Mouse (Mus musculus) ES-E14 (cell line): Measurements from ENCODE around the gene Slu7. TPM values are rescaled to one million over a fixed set of nuclear protein-coding genes. Genes with fewer than 3 reads are reported as not detected.

Experiments
- DNase-seq: peaks from one replicate; pipeline ENCODE4 v3.0.0-alpha.2; 2013; ENCODE audit warnings: low read depth, low spot score
- H3K27ac ChIP-seq: 2 replicates; pipeline ENCODE4 v1.5.1; 2012; ENCODE audit warnings: low read depth, mild to moderate bottlenecking, low read length, moderate library complexity, mixed read lengths; ENCODE audit not compliant: poor library complexity, insufficient read depth, severe bottlenecking
- H3K36me3 ChIP-seq: 2 replicates; pipeline ENCODE4 v1.6.1; 2012; ENCODE audit warnings: mild to moderate bottlenecking, low read length, moderate library complexity, mixed read lengths; ENCODE audit not compliant: control insufficient read depth, poor library complexity, insufficient read depth, severe bottlenecking
- H3K4me1 ChIP-seq, 2 experiments: fragments of 150-350 bp in 1 of 2; sonication (generic) in 1 of 2; 2 replicates each; pipeline ENCODE4 v1.6.1; 2012; ENCODE audit warnings: low read length in 2 of 2, mild to moderate bottlenecking in 1 of 2, mixed read lengths in 1 of 2; ENCODE audit not compliant: control insufficient read depth in 2 of 2, insufficient read depth in 2 of 2, poor library complexity in 1 of 2
- H3K4me3 ChIP-seq, 2 experiments: fragments of 150-350 bp in 1 of 2; sonication (generic) in 1 of 2; 2 replicates each; pipeline ENCODE4 v1.5.1; 2012; ENCODE audit warnings: low read length in 2 of 2, low read depth in 1 of 2, mild to moderate bottlenecking in 1 of 2, mixed read lengths in 1 of 2; ENCODE audit not compliant: insufficient read depth in 1 of 2, poor library complexity in 1 of 2, severe bottlenecking in 1 of 2
- H3K9ac ChIP-seq: 2 replicates; pipeline ENCODE4 v1.6.1; 2012; ENCODE audit warnings: low read depth, mild to moderate bottlenecking, low read length, mixed read lengths; ENCODE audit not compliant: poor library complexity, insufficient read depth, severe bottlenecking
- H3K9me3 ChIP-seq: fragments of 150-350 bp; sonication (generic); 2 replicates; pipeline ENCODE4 v1.6.1; 2012; ENCODE audit warnings: low read depth, mild to moderate bottlenecking, low read length; ENCODE audit not compliant: control insufficient read depth, insufficient read depth
- CHD2 ChIP-seq: IDR thresholded peaks from 2 replicates; pipeline ENCODE4 v1.6.1; 2014; ENCODE audit warnings: mild to moderate bottlenecking, low read depth, low read length, inconsistent platforms
- HCFC1 ChIP-seq: IDR thresholded peaks from 2 replicates; pipeline ENCODE4 v1.6.1; 2012; ENCODE audit warnings: low read length, inconsistent platforms, borderline replicate concordance; ENCODE audit not compliant: insufficient read depth
- MAFK ChIP-seq: IDR thresholded peaks from 2 replicates; pipeline ENCODE4 v1.6.1; 2014; ENCODE audit warnings: mild to moderate bottlenecking, low read depth, low read length, inconsistent platforms; ENCODE audit not compliant: insufficient read depth
- ZC3H11A ChIP-seq: IDR thresholded peaks from 2 replicates; pipeline ENCODE4 v1.6.1; 2012; ENCODE audit warnings: low read depth, mild to moderate bottlenecking, inconsistent platforms, low read length, borderline replicate concordance
- ZNF384 ChIP-seq: IDR thresholded peaks from 2 replicates; pipeline ENCODE4 v1.6.1; 2012; ENCODE audit warnings: low read depth, low read length, inconsistent platforms
- in situ Hi-C, 2 experiments: fragments of 600-800 bp; cut with MboI; formaldehyde crosslinking; loops; one replicate each; pipeline ENCODE4 v1.15.1; 2025; ENCODE audit warnings: low sequenced_read_pairs in 2 of 2, inconsistent platforms in 1 of 2; ENCODE audit not compliant: unreplicated experiment in 2 of 2
- total RNA-seq: library from RNA; depleted of rRNA; stranded (reverse); fragments of 300-350 nt; gene quantifications from 2 replicates; pipeline ENCODE4 v1.2.3, GENCODE M21; 2012

Gene Slu7
- total RNA-seq, 1 experiment, result 28.8 TPM

- no peak for DNase-seq
- Histone ChIP-seq H3K36me3 (no peaks in the 10 kb centered on the region), H3K27ac (no peak overlapping the region), H3K4me3 (no peak overlapping the region), H3K9me3 (no peaks in the 10 kb centered on the region), H3K4me1 (no peaks in the 10 kb centered on the region), H3K9ac (no peak overlapping the region)
- in situ Hi-C loops, result no loop called here
- no peak for TF ChIP-seq MAFK
- TF ChIP-seq ZNF384, result no peak
- no peak for TF ChIP-seq HCFC1
- TF ChIP-seq CHD2, result no peak
- no peak for TF ChIP-seq ZC3H11A
Observed at GRCm38 (mm10) chr11:43404150-43404807, 29.3 kb upstream of the Slu7 start.

DNA sequence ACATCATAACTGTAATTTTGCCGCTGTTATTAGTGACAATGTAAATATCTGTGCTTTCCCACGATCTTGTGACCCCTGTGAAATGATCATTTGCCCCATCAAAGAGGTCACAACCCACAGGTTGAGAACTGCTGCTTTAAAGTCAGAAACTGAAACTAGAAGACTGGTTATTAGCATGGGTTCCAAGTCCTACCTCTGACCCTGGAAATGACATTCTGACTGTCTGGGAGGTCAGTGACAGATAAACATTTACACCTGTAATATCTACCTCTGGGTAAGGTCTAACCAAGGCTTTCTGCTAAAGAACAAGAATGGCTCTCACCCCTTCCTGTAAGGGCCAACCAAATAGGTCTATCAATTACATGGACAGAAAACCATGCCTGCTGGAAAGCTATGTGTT, 24.7 kb upstream of the Slu7 start:
- H3K36me3 ChIP-seq, result no peaks in the 10 kb centered on the region
- H3K9me3 ChIP-seq, result no peaks in the 10 kb centered on the region
- H3K4me1 ChIP-seq, result no peaks in the 10 kb centered on the region
- in situ Hi-C loops, result no loop called here
- H3K4me3 ChIP-seq, result no peak overlapping the region
- TF ChIP-seq HCFC1 (no peak), CHD2 (no peak), ZNF384 (no peak), MAFK (no peak)
- DNase-seq, result no peak
- H3K27ac ChIP-seq, result no peak overlapping the region
- no peak overlapping the region for H3K9ac ChIP-seq

- DNase-seq, result no peak
Observed at GRCm38 (mm10) chr11:43410291-43410690, 23.3 kb upstream of the Slu7 start.

GRCm38 (mm10) chr11:43411413-43411812, 22.1 kb upstream of the Slu7 start:
- H3K9me3 ChIP-seq, result no peaks in the 10 kb centered on the region
- in situ Hi-C loops, result no loop called here
- no peak overlapping the region for H3K27ac ChIP-seq
- no peaks in the 10 kb centered on the region for H3K4me1 ChIP-seq
- TF ChIP-seq ZNF384, result no peak
- TF ChIP-seq MAFK, result no peak
- no peak for TF ChIP-seq CHD2
- peak; percentile 44; the same call in 1 of the 2 replicates for TF ChIP-seq ZC3H11A
- no peak for TF ChIP-seq HCFC1
- DNase-seq, result peak; percentile 56
- no peak overlapping the region for H3K9ac ChIP-seq
- no peak overlapping the region for H3K4me3 ChIP-seq
- H3K36me3 ChIP-seq, result no peaks in the 10 kb centered on the region

More at GRCm38 (mm10) chr11:43410291-43410690, 23.3 kb upstream of the Slu7 start:
- TF ChIP-seq ZNF384 (no peak), HCFC1 (no peak), ZC3H11A (no peak), MAFK (no peak), CHD2 (no peak)
- H3K4me3 ChIP-seq, result no peak overlapping the region
- H3K9ac ChIP-seq, result no peak overlapping the region
- no peaks in the 10 kb centered on the region for H3K9me3 ChIP-seq
- H3K36me3 ChIP-seq, result no peaks in the 10 kb centered on the region
- no peak overlapping the region for H3K27ac ChIP-seq
- in situ Hi-C loops, result no loop called here
- no peaks in the 10 kb centered on the region for H3K4me1 ChIP-seq

DNA sequence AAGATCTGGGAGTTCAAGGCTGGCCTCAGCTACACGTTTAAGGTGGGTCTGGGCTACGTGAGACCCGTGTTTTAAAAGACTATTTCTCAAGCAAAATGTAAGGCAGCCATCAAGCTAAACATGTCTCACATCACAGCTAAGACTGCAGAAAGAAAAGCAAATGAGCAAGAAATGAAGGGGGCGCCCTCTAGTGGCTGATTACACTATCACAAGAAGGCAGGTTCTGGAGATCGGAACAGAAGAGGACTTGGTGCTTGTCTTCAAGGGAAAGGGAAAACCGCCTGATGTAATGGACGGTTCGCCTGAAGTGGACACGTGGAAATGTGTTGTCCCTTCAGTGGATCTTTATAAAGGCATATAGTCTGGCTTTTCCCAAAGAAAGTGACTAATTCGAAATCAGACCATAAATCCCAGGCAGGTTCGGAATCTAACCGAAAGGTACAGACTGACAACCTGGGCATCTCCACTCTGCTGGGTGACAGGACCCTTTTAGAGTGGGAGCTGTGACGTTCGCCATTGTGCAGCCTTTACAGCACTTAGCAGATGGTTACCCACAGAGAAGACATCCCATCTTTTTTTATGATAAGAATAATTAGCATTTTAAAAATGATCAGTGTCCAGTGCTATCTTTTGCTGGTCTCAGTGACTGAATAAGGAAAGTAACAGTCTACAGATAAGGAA, 20.6 kb upstream of the Slu7 start:
- Histone ChIP-seq H3K36me3 (no peaks in the 10 kb centered on the region), H3K4me3 (no peak overlapping the region), H3K9me3 (no peaks in the 10 kb centered on the region), H3K9ac (no peak overlapping the region), H3K27ac (no peak overlapping the region), H3K4me1 (no peaks in the 10 kb centered on the region)
- peak; percentile 81 for DNase-seq
- in situ Hi-C loops, result no loop called here
- TF ChIP-seq ZNF384 (no peak), CHD2 (no peak), MAFK (no peak), HCFC1 (no peak), ZC3H11A (no peak)
